Mouse (Mus musculus): ENCODE results near the gene Gm43064.
"Not testable (repeated sequence)": the region's sequence is repeated elsewhere in the genome, so short reads cannot be mapped to it uniquely, and the experiment has no call there.

Gene Gm43064

GRCm38 (mm10) chr3:103799507-103799906 lies 9.9 kb upstream of the Gm43064 start:
- DNase-seq (ENCODE audit: low spot score) = no peak

- DNase-seq (ENCODE audit: low spot score) = peak; percentile 86
Measured at GRCm38 (mm10) chr3:103801631-103802531, 7.5 kb upstream of the Gm43064 start.

GRCm38 (mm10) chr3:103802861-103803260 lies 6.5 kb upstream of the Gm43064 start:
- no peak for DNase-seq (ENCODE audit: low spot score)

GRCm38 (mm10) chr3:103805671-103806070 lies 3.7 kb upstream of the Gm43064 start:
- no peak for DNase-seq (ENCODE audit: low spot score)

- DNase-seq (ENCODE audit: low spot score) = no peak
Measured at GRCm38 (mm10) chr3:103809799-103810150, 402 bp downstream of the Gm43064 start.

GRCm38 (mm10) chr3:103810967-103811366 lies 1.6 kb downstream of the Gm43064 start:
- DNase-seq (ENCODE audit: low spot score) = no peak

GRCm38 (mm10) chr3:103827548-103827947 lies 18.2 kb downstream of the Gm43064 start:
- DNase-seq (ENCODE audit: low spot score) = no peak

- DNase-seq (ENCODE audit: low spot score) = no peak
Measured at GRCm38 (mm10) chr3:103829036-103829435, 19.7 kb downstream of the Gm43064 start.

- DNase-seq (ENCODE audit: low spot score) = not testable (repeated sequence)
Measured at GRCm38 (mm10) chr3:103830681-103831080, 21.3 kb downstream of the Gm43064 start.

GRCm38 (mm10) chr3:103831146-103831545 lies 21.8 kb downstream of the Gm43064 start:
- no peak for DNase-seq (ENCODE audit: low spot score)

- no peak for DNase-seq (ENCODE audit: low spot score)
Measured at GRCm38 (mm10) chr3:103832426-103832825, 23.1 kb downstream of the Gm43064 start, which contains the start of gene Bcl2l15. TSS of gene Bcl2l15 (plus strand) at chr3:103832601.

- no peak for DNase-seq (ENCODE audit: low spot score)
Measured at GRCm38 (mm10) chr3:103834001-103834400, 24.6 kb downstream of the Gm43064 start.

- DNase-seq (ENCODE audit: low spot score) = no peak
Measured at GRCm38 (mm10) chr3:103835272-103835950, 26.0 kb downstream of the Gm43064 start.

GRCm38 (mm10) chr3:103835951-103836310 lies 26.6 kb downstream of the Gm43064 start:
- DNase-seq (ENCODE audit: low spot score) = no peak

- DNase-seq (ENCODE audit: low spot score) = no peak
Measured at GRCm38 (mm10) chr3:103836453-103836852, 27.1 kb downstream of the Gm43064 start.

GRCm38 (mm10) chr3:103839711-103840110 lies 30.3 kb downstream of the Gm43064 start:
- DNase-seq (ENCODE audit: low spot score) = no peak

GRCm38 (mm10) chr3:103840195-103840594 lies 30.8 kb downstream of the Gm43064 start:
- DNase-seq (ENCODE audit: low spot score) = not testable (repeated sequence)

GRCm38 (mm10) chr3:103840946-103841345 lies 31.6 kb downstream of the Gm43064 start:
- not testable (repeated sequence) for DNase-seq (ENCODE audit: low spot score)

GRCm38 (mm10) chr3:103850644-103851363 lies 41.4 kb downstream of the Gm43064 start:
- DNase-seq (ENCODE audit: low spot score) = no peak

- DNase-seq (ENCODE audit: low spot score) = no peak
Measured at GRCm38 (mm10) chr3:103851481-103851880, 42.1 kb downstream of the Gm43064 start.

- DNase-seq (ENCODE audit: low spot score) = no peak
Measured at GRCm38 (mm10) chr3:103851882-103852281, 42.5 kb downstream of the Gm43064 start.

- DNase-seq (ENCODE audit: low spot score) = no peak
Measured at GRCm38 (mm10) chr3:103852565-103853299, 43.4 kb downstream of the Gm43064 start.

Data from testis, postnatal 14 days (tissue).